Mouse (Mus musculus) heart, embryonic 16.5 days (tissue): ENCODE data around the gene B4galnt3. TPM values are rescaled to one million over a fixed set of nuclear protein-coding genes. Genes with fewer than 3 reads are reported as not detected.

Source experiments
- ATAC-seq: fragments of 200-750 bp; cut with Nextera tagmentation; replicated peaks from 2 replicates; pipeline ENCODE4 v1.8.0; 2017; ENCODE audit warnings: moderate number of reproducible peaks; ENCODE audit not compliant: insufficient read depth, low FRiP score; ENCODE audit errors: extremely low read depth
- H3K27ac ChIP-seq: fragments of 300-500 bp; sonication (generic); 2 replicates; pipeline ENCODE4 v1.5.1; 2014; ENCODE audit warnings: mild to moderate bottlenecking, low read length, control low read depth, moderate library complexity
- H3K27me3 ChIP-seq: fragments of 300-500 bp; sonication (generic); 2 replicates; pipeline ENCODE4 v1.6.1; 2014; ENCODE audit warnings: low read length, mixed read lengths; ENCODE audit not compliant: control insufficient read depth, insufficient read depth
- H3K36me3 ChIP-seq: fragments of 300-500 bp; sonication (generic); 2 replicates; pipeline ENCODE4 v1.6.1; 2014; ENCODE audit not compliant: control insufficient read depth, insufficient read depth
- H3K4me1 ChIP-seq: fragments of 300-500 bp; sonication (generic); 2 replicates; pipeline ENCODE4 v1.6.1; 2014; ENCODE audit warnings: low read length, mixed read lengths; ENCODE audit not compliant: control insufficient read depth, insufficient read depth
- H3K4me2 ChIP-seq: fragments of 300-500 bp; sonication (generic); 2 replicates; pipeline ENCODE4 v1.6.1; 2014; ENCODE audit warnings: low read depth, mild to moderate bottlenecking, control low read depth, low read length
- H3K4me3 ChIP-seq: fragments of 300-500 bp; sonication (generic); 2 replicates; pipeline ENCODE4 v1.5.1; 2014; ENCODE audit warnings: mild to moderate bottlenecking, control low read depth, low read length
- H3K9ac ChIP-seq: fragments of 300-500 bp; sonication (generic); 2 replicates; pipeline ENCODE4 v1.6.1; 2014; ENCODE audit warnings: low read length, control low read depth
- H3K9me3 ChIP-seq: fragments of 300-500 bp; sonication (generic); replicated peaks from 2 replicates; pipeline ENCODE4 v1.6.1; 2016; ENCODE audit warnings: low read length; ENCODE audit not compliant: control insufficient read depth
- WGBS: fragments of 180-500 bp; shearing (Covaris S2); extraction: QIAGEN DNeasy Blood & Tissue Kit; methylation state at CpG from one replicate; pipeline ENCODE4 v1.1.7; 2014; 5-methylcytosine and 5-hydroxymethylcytosine counted together
- polyA plus RNA-seq: library from polyadenylated mRNA; unstranded; fragments of >200 nt; fragmentation: Nextera tagmentation; extraction: Ambion mirVana; gene quantifications from 2 replicates; pipeline ENCODE4 v1.2.1, GENCODE M21; 2015

The B4galnt3 gene
- polyA plus RNA-seq, 1 experiment from 2014 or later, result 0.20 TPM

DNA sequence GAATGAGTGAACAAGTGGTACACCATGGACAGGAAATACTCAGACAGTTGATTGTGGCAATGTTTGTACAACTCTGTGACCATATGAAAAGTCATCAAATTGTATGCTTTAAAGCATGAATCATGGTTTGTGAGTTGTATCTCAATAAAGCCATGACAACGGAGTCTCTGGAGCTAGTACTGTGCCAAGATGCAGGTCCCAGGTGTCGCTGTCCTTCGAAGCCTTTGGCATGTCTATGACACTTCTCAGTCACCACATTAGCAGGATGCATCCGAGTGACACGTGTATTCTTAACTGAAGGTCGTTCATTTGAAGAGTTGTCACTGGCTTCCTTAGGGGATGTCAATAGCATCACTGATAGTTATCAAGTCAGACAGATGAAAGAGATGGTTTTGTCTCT is 131.4 kb downstream of the B4galnt3 start:
- ATAC-seq, result no peak

DNA sequence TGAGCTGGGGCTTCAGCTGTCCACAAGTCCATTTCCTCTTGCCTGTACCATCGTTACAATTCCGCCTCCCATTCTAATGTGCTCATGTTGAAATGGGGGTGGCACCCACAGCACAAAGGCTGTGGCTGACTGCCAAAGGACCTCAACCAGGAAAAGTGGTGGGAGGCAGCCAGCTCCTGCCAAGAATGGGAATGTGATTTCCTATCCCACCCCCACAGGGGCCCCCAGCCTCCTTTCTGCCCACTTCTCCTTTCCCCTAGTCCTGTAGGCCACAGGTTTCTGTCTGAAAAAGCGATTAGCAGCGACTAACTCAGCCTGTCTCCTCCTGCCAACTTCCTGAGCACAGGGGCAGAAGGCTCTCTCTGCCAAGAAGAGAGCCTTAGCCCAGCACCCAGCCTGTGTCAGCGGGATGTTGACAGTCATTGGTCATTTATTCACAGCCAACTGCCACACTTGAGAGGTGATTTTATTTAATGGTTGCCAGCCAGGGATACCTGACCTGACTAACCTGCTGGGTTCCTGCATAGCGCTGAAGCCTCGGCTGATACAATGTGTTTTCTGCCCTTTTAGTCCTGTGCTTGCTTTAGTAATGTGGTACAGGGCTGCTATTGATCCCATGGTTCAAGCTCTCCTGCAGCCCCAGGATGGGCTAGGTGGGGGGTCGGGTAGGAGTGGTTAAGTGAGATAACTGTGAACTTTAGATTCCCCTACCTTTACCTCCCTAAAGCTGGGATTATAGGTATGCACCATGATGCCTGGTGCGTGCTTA is 135.0 kb downstream of the B4galnt3 start:
- no peak overlapping the region for H3K4me3 ChIP-seq
- peak; percentile 71 for ATAC-seq
- no peaks in the 10 kb centered on the region for H3K36me3 ChIP-seq
- H3K27ac ChIP-seq, result peak overlapping the region; percentile 92
- peak overlapping the region; percentile 27 for H3K9ac ChIP-seq
- 26% methylated on average over 9 of the region's 9 CpGs for WGBS
- no peaks in the 10 kb centered on the region for H3K27me3 ChIP-seq
- H3K4me1 ChIP-seq, result peaks cover 25% of the 10 kb centered on the region
- H3K9me3 ChIP-seq, result no peaks in the 10 kb centered on the region
- peak overlapping the region; percentile 31; the same call in 1 of the 2 replicates for H3K4me2 ChIP-seq

More for the DNA sequence above, 131.4 kb downstream of the B4galnt3 start:
- Histone ChIP-seq H3K27me3 (no peaks in the 10 kb centered on the region), H3K9ac (no peak overlapping the region), H3K4me2 (no peak overlapping the region), H3K36me3 (no peaks in the 10 kb centered on the region), H3K4me3 (no peak overlapping the region), H3K4me1 (peaks cover 29% of the 10 kb centered on the region), H3K9me3 (no peaks in the 10 kb centered on the region), H3K27ac (no peak overlapping the region)
- 60% methylated on average over 6 of the region's 6 CpGs for WGBS

DNA sequence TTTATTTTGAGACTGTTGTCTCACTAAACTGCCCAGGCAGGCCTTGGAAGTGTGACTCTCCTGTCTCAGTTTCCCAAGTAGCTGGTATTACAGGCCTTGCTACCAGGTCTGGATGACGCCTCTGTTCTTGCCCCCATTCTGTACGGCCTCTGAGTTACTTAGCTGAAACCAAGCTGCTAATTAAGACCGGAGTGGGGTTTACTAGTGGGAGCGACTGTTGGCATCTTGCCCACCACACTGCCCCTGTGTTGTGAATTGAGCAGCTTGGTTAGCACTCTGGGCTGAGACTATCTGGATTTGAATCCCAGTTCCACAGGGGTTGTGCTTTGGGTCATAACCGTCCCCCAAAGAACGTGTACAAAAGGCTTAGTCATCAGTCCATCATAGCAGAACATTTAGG is 136.9 kb downstream of the B4galnt3 start:
- H3K9me3 ChIP-seq, result no peaks in the 10 kb centered on the region
- peaks cover 25% of the 10 kb centered on the region for H3K4me1 ChIP-seq
- H3K4me2 ChIP-seq, result no peak overlapping the region
- 65% methylated on average over 6 of the region's 6 CpGs for WGBS
- no peaks in the 10 kb centered on the region for H3K36me3 ChIP-seq
- H3K4me3 ChIP-seq, result no peak overlapping the region
- H3K27ac ChIP-seq, result no peak overlapping the region
- no peaks in the 10 kb centered on the region for H3K27me3 ChIP-seq
- ATAC-seq, result no peak
- H3K9ac ChIP-seq, result no peak overlapping the region

DNA sequence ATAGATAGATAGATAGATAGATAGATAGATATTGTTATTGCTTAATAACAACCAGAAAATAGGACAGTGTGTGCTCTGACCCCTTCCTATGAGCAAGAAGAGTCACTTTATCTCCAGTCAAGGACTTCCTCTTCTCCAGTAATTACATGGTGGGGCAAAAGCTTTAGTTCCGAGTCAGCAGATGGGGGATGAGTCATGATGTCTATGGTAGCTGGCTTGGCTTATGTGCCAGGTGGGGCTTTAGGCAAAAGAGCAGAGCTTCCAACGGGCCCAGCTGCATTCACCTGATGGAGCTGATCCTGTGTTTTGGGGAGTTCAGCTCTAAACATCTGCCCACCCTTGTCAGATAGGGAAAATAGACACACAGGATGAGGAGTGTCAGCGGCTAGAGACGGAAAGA is 138.8 kb downstream of the B4galnt3 start:
- Histone ChIP-seq H3K9ac (no peak overlapping the region), H3K36me3 (no peaks in the 10 kb centered on the region), H3K9me3 (no peaks in the 10 kb centered on the region), H3K4me1 (peaks cover 40% of the 10 kb centered on the region), H3K4me3 (no peak overlapping the region), H3K27ac (no peak overlapping the region), H3K4me2 (no peak overlapping the region), H3K27me3 (no peaks in the 10 kb centered on the region)
- ATAC-seq, result no peak
- WGBS, result 80% methylated on average over 4 of the region's 4 CpGs

DNA sequence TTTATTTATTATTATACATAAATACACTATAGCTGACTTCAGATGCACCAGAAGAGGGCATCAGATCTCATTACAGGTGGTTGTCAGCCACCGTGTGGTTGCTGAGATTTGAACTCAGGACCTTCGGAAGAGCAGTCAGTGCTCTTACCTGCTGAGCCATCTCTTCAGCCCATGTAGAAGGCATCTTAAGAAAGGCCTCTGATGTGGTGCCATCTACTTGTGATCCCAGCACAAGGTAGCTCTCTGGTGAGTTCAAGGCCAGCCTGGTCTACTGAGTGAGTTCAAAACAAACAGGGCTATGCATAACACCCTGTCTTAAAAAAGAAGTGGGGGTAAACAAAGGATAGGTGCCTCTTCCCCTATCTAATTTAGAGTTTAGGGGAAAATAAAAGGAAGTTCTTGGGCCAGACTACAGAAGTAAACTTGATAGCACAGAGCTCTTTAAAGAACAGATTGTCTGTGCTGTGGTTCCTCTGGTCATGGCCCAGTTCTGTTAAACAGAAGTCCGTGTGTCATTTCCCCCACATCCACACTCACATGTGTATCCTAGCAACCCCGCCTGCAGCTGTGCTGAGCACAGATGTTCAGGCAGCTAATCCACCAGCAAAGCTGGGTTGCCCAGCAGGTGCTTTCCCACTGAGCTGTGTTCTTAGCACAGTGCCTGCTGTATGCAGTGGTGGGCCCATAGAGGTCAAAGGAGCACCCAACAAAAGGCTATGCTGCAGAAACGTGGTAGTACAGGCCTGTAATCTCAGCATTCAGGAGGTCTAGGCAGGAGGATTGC is 139.6 kb downstream of the B4galnt3 start:
- H3K9me3 ChIP-seq, result no peaks in the 10 kb centered on the region
- no peak; the same call in 1 of the 2 replicates for ATAC-seq
- no peak overlapping the region for H3K9ac ChIP-seq
- H3K4me1 ChIP-seq, result peaks cover 42% of the 10 kb centered on the region
- WGBS, result 73% methylated on average over 5 of the region's 5 CpGs
- no peaks in the 10 kb centered on the region for H3K27me3 ChIP-seq
- no peak overlapping the region for H3K4me3 ChIP-seq
- H3K27ac ChIP-seq, result no peak overlapping the region
- no peak overlapping the region for H3K4me2 ChIP-seq
- H3K36me3 ChIP-seq, result no peaks in the 10 kb centered on the region

Other genes with a start within 250 kb of the B4galnt3 start
- gene Ninj2, start 201.2 kb downstream of the B4galnt3 start, polyA plus RNA-seq, result 0.25 TPM in 1 of 2 replicates, not detected in the other
- gene D330020A13Rik, start 195 bp downstream of the B4galnt3 start, polyA plus RNA-seq, result 0.49 TPM in 1 of 2 replicates, not detected in the other
- gene Kdm5a, start 69.6 kb upstream of the B4galnt3 start, polyA plus RNA-seq, result 27.2 and 27.6 TPM in 2 replicates
- 18.6 and 21.0 TPM in 2 replicates for gene Ccdc77, start 69.8 kb upstream of the B4galnt3 start, polyA plus RNA-seq
- 6.5 and 9.0 TPM in 2 replicates for gene Il17ra, start 168.7 kb upstream of the B4galnt3 start, polyA plus RNA-seq
- 0.07 and 0.11 TPM in 2 replicates for gene Tmem121b, start 199.2 kb upstream of the B4galnt3 start, polyA plus RNA-seq
- gene Hdhd5, start 236.8 kb upstream of the B4galnt3 start, polyA plus RNA-seq, result 14.9 and 17.4 TPM in 2 replicates